Comparison of ENCODE assay signal across 8 mouse cellular contexts in the genomic region with DNA sequence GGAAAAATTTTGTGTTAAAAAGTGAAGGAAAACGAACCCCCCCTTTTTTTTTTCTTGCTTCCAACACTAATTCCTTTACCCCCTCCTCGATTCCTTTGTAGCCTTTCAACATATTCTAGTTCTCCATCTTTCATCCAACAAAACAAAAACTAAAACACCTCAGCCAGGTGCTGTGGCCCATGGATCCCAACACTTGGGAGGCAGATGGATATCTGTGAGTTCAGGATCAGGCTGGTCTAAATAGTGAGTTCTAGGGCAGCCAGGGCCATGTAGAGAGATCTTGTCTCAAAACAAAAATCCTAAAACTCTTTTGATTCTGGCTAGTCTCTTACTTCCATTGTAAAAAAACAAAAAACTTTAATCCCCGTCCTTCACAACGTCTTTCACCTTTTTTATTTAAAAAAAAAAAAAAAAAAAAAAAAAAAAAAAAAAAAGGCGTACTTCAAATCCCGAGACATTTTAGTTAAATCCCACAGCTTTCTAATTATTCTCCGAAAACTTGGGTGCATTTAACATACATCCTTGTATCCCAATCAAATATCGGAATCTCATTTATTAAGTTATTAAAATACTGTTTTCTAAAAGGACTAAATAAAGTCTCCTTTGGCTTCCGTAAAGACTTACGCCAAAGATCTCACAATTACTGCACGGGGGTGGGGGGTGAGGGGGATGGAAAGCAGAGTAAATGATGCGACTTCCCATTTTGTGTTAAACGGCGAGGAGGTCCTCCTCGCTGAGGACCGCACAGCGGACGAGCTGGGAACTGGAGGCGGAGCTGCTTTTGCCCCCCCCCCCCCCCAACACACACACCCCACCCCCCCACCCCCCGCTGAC. TPM values are rescaled to one million over a fixed set of nuclear protein-coding genes. Genes with fewer than 3 reads are reported as not detected.
DNase-seq lines count a peak whose midpoint lies in the region; ATAC-seq and TF ChIP-seq lines count a peak whose summit lies in the region.

No protein-coding gene starts in this region.

- no peak for TF ChIP-seq CTCF in testis, adult 2 months (IDR thresholded peaks at IDR 0.05; ENCODE audit: control insufficient read depth, insufficient read depth, insufficient replicate concordance, low read depth, low read length)
- TF ChIP-seq CTCF in olfactory bulb, adult 2 months (IDR thresholded peaks at IDR 0.05; ENCODE audit: insufficient read depth, low read depth, low read length): no peak

- peaks cover 2% of the 10 kb centered on the region; the same call in 1 of the 2 replicates for H3K4me1 ChIP-seq in testis, adult 2 months (ENCODE audit: control insufficient read depth, insufficient read depth, low read length)
- H3K4me1 ChIP-seq in limb, embryonic 10.5 days: peaks cover 29% of the 10 kb centered on the region
- peaks cover 16% of the 10 kb centered on the region for H3K4me1 ChIP-seq in olfactory bulb, adult 2 months (ENCODE audit: control insufficient read depth, insufficient read depth, low read length)

- H3K27ac ChIP-seq in testis, adult 2 months (ENCODE audit: control insufficient read depth, insufficient read depth, low read depth, low read length): no peak overlapping the region
- H3K27ac ChIP-seq in limb, embryonic 10.5 days: peak overlapping the region; percentile 92
- H3K27ac ChIP-seq in olfactory bulb, adult 2 months (ENCODE audit: insufficient read depth, low read depth, low read length): 0 out of 2 replicates have a peak overlapping the region, but pooled peaks have one; percentile 58

- TF ChIP-seq POLR2A in testis, adult 2 months (IDR thresholded peaks at IDR 0.05; ENCODE audit: control insufficient read depth, low read depth, low read length): no peak
- no peak for TF ChIP-seq POLR2A in olfactory bulb, adult 2 months (IDR thresholded peaks at IDR 0.05; ENCODE audit: insufficient read depth, low read depth, low read length)

- no peak for DNase-seq in cerebellum, postnatal 36 days
- DNase-seq in testis, postnatal 10 days (ENCODE audit: low spot score): no peak
- no peak for DNase-seq in limb, embryonic 10.5 days (ENCODE audit: low spot score)
- no peak for DNase-seq in layer of hippocampus, postnatal 10 days (ENCODE audit: low spot score in 2 of 2)
- DNase-seq in yolk sac, embryonic 10.5 days (ENCODE audit: low spot score): no peak

- H3K36me3 ChIP-seq in testis, adult 2 months (ENCODE audit: control insufficient read depth, insufficient read depth, low read length): no peaks in the 10 kb centered on the region
- peaks cover 37% of the 10 kb centered on the region for H3K36me3 ChIP-seq in limb, embryonic 10.5 days

- ATAC-seq in cerebellum, adult (ENCODE audit: insufficient number of reproducible peaks, low FRiP score, low TSS enrichment): peak; percentile 62; the same call in 1 of the 2 replicates

- H3K4me3 ChIP-seq in testis, adult 2 months (ENCODE audit: control insufficient read depth, low read depth, low read length): peak overlapping the region; percentile 89
- peak overlapping the region; percentile 82 for H3K4me3 ChIP-seq in limb, embryonic 10.5 days
- H3K4me3 ChIP-seq in olfactory bulb, adult 2 months (ENCODE audit: insufficient read depth, low read depth, low read length): peak overlapping the region; percentile 98

- WGBS in limb, embryonic 10.5 days: 14% methylated on average over 20 of the region's 20 CpGs
- 7% methylated on average over 20 of the region's 20 CpGs for WGBS in olfactory bulb, adult 2 months

- H3K9me3 ChIP-seq in limb, embryonic 10.5 days (replicated peaks): no peaks in the 10 kb centered on the region

- H3K27me3 ChIP-seq in testis, adult 2 months (ENCODE audit: control insufficient read depth, insufficient read depth, low read length): no peaks in the 10 kb centered on the region
- H3K27me3 ChIP-seq in limb, embryonic 10.5 days (ENCODE audit: low read depth, poor library complexity, severe bottlenecking): no peaks in the 10 kb centered on the region

RNA-seq across cellular contexts. Expression of gene Dnttip2, which starts 0.6 kb away (rescaled TPM):
- 13.1 and 14.2 TPM in 2 replicates for polyA plus RNA-seq in testis, adult 2 months (2012; rRNA removed)
- 93.2 and 99.6 TPM in 2 replicates for polyA plus RNA-seq in limb, embryonic 10.5 days (2016; fragmentation: Nextera tagmentation; extraction: Ambion mirVana)
- polyA plus RNA-seq in olfactory bulb, adult 2 months (2012; ENCODE audit: insufficient read depth, insufficient read length, low replicate concordance, missing spikeins): not detected in 2 replicates
- 10 to 100 TPM; 27.3 to 28.6 TPM for total RNA-seq in layer of hippocampus, postnatal 10 days (2021)

RNA-seq across cellular contexts. Expression of gene Bcar3, which starts 20.3 kb away (rescaled TPM):
- 11.2 and 12.5 TPM in 2 replicates for polyA plus RNA-seq in testis, adult 2 months (2012; rRNA removed)
- 5.2 and 5.6 TPM in 2 replicates for polyA plus RNA-seq in limb, embryonic 10.5 days (2016; fragmentation: Nextera tagmentation; extraction: Ambion mirVana)
- not detected in 2 replicates for polyA plus RNA-seq in olfactory bulb, adult 2 months (2012; ENCODE audit: insufficient read depth, insufficient read length, low replicate concordance, missing spikeins)
- 1 to 10 TPM; 6.1 to 7.0 TPM for total RNA-seq in layer of hippocampus, postnatal 10 days (2021)

RNA-seq across cellular contexts. Expression of gene Gclm, which starts 28.3 kb away (rescaled TPM):
- 31.7 and 32.7 TPM in 2 replicates for polyA plus RNA-seq in testis, adult 2 months (2012; rRNA removed)
- 32.5 and 40.3 TPM in 2 replicates for polyA plus RNA-seq in limb, embryonic 10.5 days (2016; fragmentation: Nextera tagmentation; extraction: Ambion mirVana)
- not detected in 2 replicates for polyA plus RNA-seq in olfactory bulb, adult 2 months (2012; ENCODE audit: insufficient read depth, insufficient read length, low replicate concordance, missing spikeins)
- total RNA-seq in layer of hippocampus, postnatal 10 days (2021): 10 to 100 TPM; 54.4 to 67.7 TPM

Comparison
In these comparisons a context has a peak if more than half of its experiments do, and no peak if none do; other contexts are left out.
1. RNA of gene Dnttip2, which starts 0.6 kb away (polyA plus RNA-seq): 93.2 to 99.6 TPM in limb, embryonic 10.5 days and 13.1 to 14.2 TPM in testis, adult 2 months; not detected in olfactory bulb, adult 2 months; every median in the first group is over 10 times any median in the second.
2. RNA of gene Gclm, which starts 28.3 kb away (polyA plus RNA-seq): 32.5 to 40.3 TPM in limb, embryonic 10.5 days and 31.7 to 32.7 TPM in testis, adult 2 months; not detected in olfactory bulb, adult 2 months; every median in the first group is over 10 times any median in the second.
3. Peak in every context shown above with its lines, with median percentiles within 50 percentile points of each other: H3K4me3 ChIP-seq.